In the genomic region with DNA sequence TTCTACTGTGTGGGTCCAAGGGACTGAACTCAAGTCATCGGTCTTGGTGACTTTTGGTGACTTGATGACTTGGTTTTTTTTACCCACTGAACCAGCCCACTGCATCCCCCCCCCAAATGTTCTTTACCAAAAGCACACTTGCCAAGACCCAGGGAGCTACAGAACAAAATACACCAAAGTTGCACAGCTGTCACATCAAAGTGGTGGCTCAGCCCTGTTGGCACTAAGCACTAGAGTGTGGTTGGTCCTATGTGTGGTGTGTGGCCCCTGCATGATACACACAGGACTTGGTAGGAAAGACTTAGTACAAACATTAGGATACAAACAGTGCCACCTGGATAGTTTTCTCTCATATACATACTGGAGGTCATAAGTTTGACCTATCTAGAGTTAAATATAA, we compare ENCODE assay signal across 28 mouse cellular contexts.
DNase-seq lines count a peak whose midpoint lies in the region; ATAC-seq lines count a peak whose summit lies in the region.
"Had no signal": no experiment of that assay in that cellular context is flagged by ENCODE, and none has a peak within 500 bp of the region (broad histone marks: within the 10 kb centered on the region; RNA-seq: fewer than 3 reads in every experiment).

No protein-coding gene starts in this region.

- H3K27ac ChIP-seq in midbrain, embryonic 11.5 days (ENCODE audit: low read depth, low read length) = no peak overlapping the region
- H3K27ac ChIP-seq in midbrain, embryonic 15.5 days = no peak overlapping the region
- H3K27ac ChIP-seq: embryonic facial prominence, embryonic 13.5 days; forebrain, embryonic 10.5 days; hindbrain, embryonic 13.5 days; liver, embryonic 14.5 days; neural tube, embryonic 12.5 days; stomach, embryonic 15.5 days had no signal

- no peaks in the 10 kb centered on the region for H3K27me3 ChIP-seq in midbrain, embryonic 11.5 days (ENCODE audit: control insufficient read depth, insufficient read depth, low read length)
- H3K27me3 ChIP-seq in midbrain, embryonic 15.5 days (replicated peaks) = no peaks in the 10 kb centered on the region
- H3K27me3 ChIP-seq: embryonic facial prominence, embryonic 13.5 days; heart, embryonic 13.5 days; hindbrain, embryonic 13.5 days; neural tube, embryonic 12.5 days; stomach, embryonic 15.5 days had no signal

- intact Hi-C loops in heart, postnatal 36 days (cut with DNase I) = no loop called here

- H3K4me2 ChIP-seq in midbrain, embryonic 11.5 days = no peak overlapping the region
- H3K4me2 ChIP-seq in midbrain, embryonic 15.5 days = no peak overlapping the region
- H3K4me2 ChIP-seq: embryonic facial prominence, embryonic 13.5 days; heart, embryonic 13.5 days; hindbrain, embryonic 13.5 days; neural tube, embryonic 12.5 days; stomach, embryonic 15.5 days had no signal

- H3K9ac ChIP-seq in midbrain, embryonic 11.5 days (ENCODE audit: low read length) = no peak overlapping the region
- no peak overlapping the region for H3K9ac ChIP-seq in midbrain, embryonic 15.5 days
- H3K9ac ChIP-seq: embryonic facial prominence, embryonic 13.5 days; heart, embryonic 13.5 days; hindbrain, embryonic 13.5 days; liver, embryonic 14.5 days; neural tube, embryonic 12.5 days; stomach, embryonic 15.5 days had no signal

- peak; percentile 77 for DNase-seq in heart, adult 11 months
- DNase-seq in heart, postnatal 36 days = no peak
- DNase-seq in midbrain, embryonic 11.5 days (ENCODE audit: low spot score, missing footprints) = peak; percentile 45
- DNase-seq in thymus, postnatal 25 days = peak; percentile 32
- DNase-seq in frontal cortex, postnatal 14 days (ENCODE audit: low spot score in 2 of 2) = no peak
- no peak for DNase-seq in lung, postnatal 10 days
- DNase-seq: adrenal gland, postnatal 10 days; cerebellum, adult 18-20 months; cerebellum, postnatal 10 days; gastrocnemius, postnatal 14 days; heart, postnatal 4 days; kidney, postnatal 14 days; layer of hippocampus, adult 9-11 months; liver; lung, adult 2 months; lung, postnatal 14 days had no signal

- 100% methylated on average over 1 of the region's 1 CpGs for WGBS in midbrain, embryonic 11.5 days
- WGBS in midbrain, embryonic 15.5 days = 100% methylated on average over 1 of the region's 1 CpGs

- no peaks in the 10 kb centered on the region for H3K36me3 ChIP-seq in midbrain, embryonic 11.5 days (ENCODE audit: control insufficient read depth, insufficient read depth, low read length)
- H3K36me3 ChIP-seq in midbrain, embryonic 15.5 days (replicated peaks) = no peaks in the 10 kb centered on the region
- H3K36me3 ChIP-seq: forebrain, embryonic 10.5 days; G1E; hindbrain, embryonic 13.5 days; neural tube, embryonic 12.5 days; stomach, embryonic 15.5 days had no signal

- H3K4me1 ChIP-seq in midbrain, embryonic 11.5 days (ENCODE audit: control insufficient read depth, insufficient read depth, low read length) = no peaks in the 10 kb centered on the region
- H3K4me1 ChIP-seq in midbrain, embryonic 15.5 days = peaks cover 2% of the 10 kb centered on the region; the same call in 1 of the 2 replicates
- H3K4me1 ChIP-seq: stomach, embryonic 15.5 days had no signal

- H3K9me3 ChIP-seq in midbrain, embryonic 11.5 days (ENCODE audit: control insufficient read depth, low read length) = no peaks in the 10 kb centered on the region
- no peaks in the 10 kb centered on the region for H3K9me3 ChIP-seq in midbrain, embryonic 15.5 days
- H3K9me3 ChIP-seq: embryonic facial prominence, embryonic 13.5 days; forebrain, embryonic 10.5 days; G1E; heart, embryonic 13.5 days; hindbrain, embryonic 13.5 days; neural tube, embryonic 12.5 days; stomach, embryonic 15.5 days had no signal

- no peak overlapping the region for H3K4me3 ChIP-seq in midbrain, embryonic 11.5 days (ENCODE audit: low read depth, low read length)
- no peak overlapping the region for H3K4me3 ChIP-seq in midbrain, embryonic 15.5 days
- H3K4me3 ChIP-seq: embryonic facial prominence, embryonic 13.5 days; forebrain, embryonic 10.5 days; heart, embryonic 13.5 days; hindbrain, embryonic 13.5 days; neural tube, embryonic 12.5 days; stomach, embryonic 15.5 days had no signal

- no peak for ATAC-seq in midbrain, embryonic 11.5 days (ENCODE audit: low FRiP score)
- ATAC-seq in midbrain, embryonic 15.5 days (replicated peaks) = no peak
- ATAC-seq: forebrain, embryonic 16.5 days; intestine, embryonic 16.5 days; midbrain, embryonic 16.5 days had no signal

Comparison
In these comparisons a context has a peak if more than half of its experiments do, and no peak if none do; other contexts are left out.
1. DNase-seq: peak in heart, adult 11 months (single experiment), midbrain, embryonic 11.5 days (single experiment) and thymus, postnatal 25 days (single experiment); none in heart, postnatal 36 days (0 of 2), frontal cortex, postnatal 14 days (0 of 2) and lung, postnatal 10 days (single experiment).